Mouse (Mus musculus) spleen, postnatal 10 days (tissue): ENCODE results near the gene Rhou.
"Not testable (repeated sequence)": the region's sequence is repeated elsewhere in the genome, so short reads cannot be mapped to it uniquely, and the experiment has no call there.

Source experiments
- DNase-seq, 2 experiments: peaks; one replicate each; pipeline ENCODE4 v3.0.0; 2021 to 2022; ENCODE audit warnings: low spot score in 2 of 2

The Rhou gene

GRCm38 (mm10) chr8:123653308-123653993 lies at the start of gene Rhou:
Rhou (plus strand) TSS chr8:123653929.
- peak; percentile 30 to 78 for DNase-seq

- DNase-seq, result peak in 1 of 2 experiments; percentile 8
Observed at GRCm38 (mm10) chr8:123612652-123613051, 41.1 kb upstream of the Rhou start.

- not testable (repeated sequence) for DNase-seq
Observed at GRCm38 (mm10) chr8:123623523-123623922, 30.2 kb upstream of the Rhou start.

GRCm38 (mm10) chr8:123624274-123624673 lies 29.5 kb upstream of the Rhou start:
- DNase-seq, result no peak

- no peak for DNase-seq
Observed at GRCm38 (mm10) chr8:123624702-123625101, 29.0 kb upstream of the Rhou start.

GRCm38 (mm10) chr8:123625717-123626116 lies 28.0 kb upstream of the Rhou start:
- DNase-seq, result no peak

- DNase-seq, result no peak
Observed at GRCm38 (mm10) chr8:123627410-123628147, 26.1 kb upstream of the Rhou start.

- peak; percentile 15 to 40 for DNase-seq
Observed at GRCm38 (mm10) chr8:123628253-123628967, 25.3 kb upstream of the Rhou start.

GRCm38 (mm10) chr8:123628968-123629755 lies 24.6 kb upstream of the Rhou start:
- peak; percentile 33 to 70 for DNase-seq

GRCm38 (mm10) chr8:123630058-123630457 lies 23.7 kb upstream of the Rhou start:
- no peak for DNase-seq

- DNase-seq, result no peak
Observed at GRCm38 (mm10) chr8:123630841-123631251, 22.9 kb upstream of the Rhou start.

- not testable (repeated sequence) for DNase-seq
Observed at GRCm38 (mm10) chr8:123631746-123632145, 22.0 kb upstream of the Rhou start.

- no peak for DNase-seq
Observed at GRCm38 (mm10) chr8:123632257-123632656, 21.5 kb upstream of the Rhou start.

- no peak for DNase-seq
Observed at GRCm38 (mm10) chr8:123633801-123634200, 19.9 kb upstream of the Rhou start.

- no peak for DNase-seq
Observed at GRCm38 (mm10) chr8:123634395-123635131, 19.2 kb upstream of the Rhou start.

- no peak for DNase-seq
Observed at GRCm38 (mm10) chr8:123635671-123636070, 18.1 kb upstream of the Rhou start.

- peak in 1 of 2 experiments; percentile 38 for DNase-seq
Observed at GRCm38 (mm10) chr8:123643330-123644051, 10.2 kb upstream of the Rhou start.

GRCm38 (mm10) chr8:123645229-123645628 lies 8.5 kb upstream of the Rhou start:
- DNase-seq, result no peak

- DNase-seq, result no peak
Observed at GRCm38 (mm10) chr8:123648245-123649170, 5.2 kb upstream of the Rhou start.
